Mouse (Mus musculus) testis, adult 2 months (tissue): Measurements from ENCODE around the gene Gm10354. TPM values are rescaled to one million over a fixed set of nuclear protein-coding genes. Genes with fewer than 3 reads are reported as not detected.
"Not testable (repeated sequence)": the region's sequence is repeated elsewhere in the genome, so short reads cannot be mapped to it uniquely, and the experiment has no call there.

Experiments used
- H3K27ac ChIP-seq: fragments of 200-500 bp; 2 replicates; pipeline ENCODE4 v1.5.1; 2012; ENCODE audit warnings: low read depth, low read length; ENCODE audit not compliant: control insufficient read depth, insufficient read depth
- H3K27me3 ChIP-seq: fragments of 200-500 bp; 2 replicates; pipeline ENCODE4 v1.6.1; 2012; ENCODE audit warnings: mild to moderate bottlenecking, low read length, moderate library complexity; ENCODE audit not compliant: control insufficient read depth, insufficient read depth
- H3K36me3 ChIP-seq: fragments of 200-500 bp; 2 replicates; pipeline ENCODE4 v1.6.1; 2012; ENCODE audit warnings: mild to moderate bottlenecking, low read length; ENCODE audit not compliant: control insufficient read depth, insufficient read depth
- H3K4me1 ChIP-seq: fragments of 200-500 bp; 2 replicates; pipeline ENCODE4 v1.6.1; 2012; ENCODE audit warnings: low read length; ENCODE audit not compliant: control insufficient read depth, insufficient read depth
- H3K4me3 ChIP-seq: fragments of 200-500 bp; 2 replicates; pipeline ENCODE4 v1.5.1; 2012; ENCODE audit warnings: low read depth, mild to moderate bottlenecking, low read length, moderate library complexity, mixed read lengths; ENCODE audit not compliant: control insufficient read depth
- POLR2A ChIP-seq: fragments of 200-500 bp; IDR thresholded peaks from 2 replicates; pipeline ENCODE4 v1.6.1; 2012; ENCODE audit warnings: low read depth, mild to moderate bottlenecking, inconsistent platforms, low read length, moderate library complexity; ENCODE audit not compliant: control insufficient read depth
- polyA plus RNA-seq: library from polyadenylated mRNA; depleted of rRNA; stranded (reverse); fragments of >200 nt; gene quantifications from 2 replicates; pipeline ENCODE4 v1.2.3, GENCODE M21; 2012; rRNA removed

The Gm10354 gene
- 8.7 and 13.0 TPM in 2 replicates for polyA plus RNA-seq

DNA sequence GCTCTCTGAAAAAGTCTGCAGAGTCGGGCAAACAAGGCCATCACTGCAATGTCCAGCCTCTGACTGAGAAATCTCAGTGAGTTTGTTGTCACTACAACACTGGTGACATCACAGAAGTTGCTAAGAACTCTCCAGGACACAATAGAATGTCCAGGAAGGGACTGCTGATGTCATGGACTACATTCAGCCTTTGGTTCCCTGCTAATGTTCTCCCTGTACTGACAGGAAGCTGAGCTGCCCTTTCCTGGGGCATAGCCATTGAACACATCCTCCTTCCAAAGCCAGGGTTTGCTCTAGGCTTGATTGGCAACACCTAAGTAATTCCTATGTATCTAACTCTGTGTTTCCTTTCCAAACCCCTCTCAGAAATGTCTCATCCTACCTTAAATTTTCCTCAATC is at the start of gene Gm10354:
Gm10354 (minus strand) TSS at position 101 of the 400 bp plus-strand sequence.
- not testable (repeated sequence) for H3K36me3 ChIP-seq, H3K27me3 ChIP-seq, H3K27ac ChIP-seq, H3K4me1 ChIP-seq
- H3K4me3 ChIP-seq = peak within 1 kb of the TSS; percentile 62; the same call in 1 of the 2 replicates
- TF ChIP-seq POLR2A = 0 out of 2 replicates have a peak, but pooled peaks have one; percentile 20

DNA sequence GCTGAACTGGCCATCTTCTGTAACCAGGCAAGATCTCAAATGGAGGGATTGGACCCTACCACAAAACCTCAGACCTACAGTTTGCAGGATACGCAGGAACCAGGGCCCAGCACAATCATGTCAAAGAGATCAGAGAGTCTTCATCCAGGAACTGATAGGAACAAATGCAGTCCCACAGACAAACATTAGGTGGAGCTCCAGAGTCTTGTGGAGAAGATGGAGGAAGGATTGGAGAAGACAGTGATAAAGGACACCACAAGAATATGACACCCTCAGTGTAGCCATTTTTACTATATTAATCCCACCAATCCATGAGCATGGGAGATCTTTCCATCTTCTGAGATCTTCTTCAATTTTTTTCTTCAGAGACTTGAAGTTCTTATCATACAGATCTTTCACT is 45.6 kb upstream of the Gm10354 start:
- not testable (repeated sequence) for H3K27me3 ChIP-seq, H3K27ac ChIP-seq, H3K36me3 ChIP-seq, H3K4me1 ChIP-seq, H3K4me3 ChIP-seq

DNA sequence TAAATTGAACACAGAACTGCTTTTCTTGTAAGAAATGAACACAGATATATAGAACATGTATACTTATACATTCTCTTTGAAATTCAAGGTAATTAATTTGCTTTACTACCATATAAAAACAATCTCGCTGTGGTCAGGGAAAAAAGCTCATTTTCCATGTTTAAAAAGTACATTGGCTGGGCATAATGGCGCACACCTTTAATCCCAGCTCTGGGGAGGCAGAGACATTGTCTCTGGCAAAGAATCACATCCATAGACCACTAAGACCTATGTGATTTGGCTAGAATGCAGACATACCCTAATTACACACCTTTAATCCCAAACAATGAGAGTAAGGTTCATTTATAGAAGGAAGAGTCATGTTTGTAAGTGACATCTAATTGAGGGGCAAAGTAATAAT is 41.3 kb upstream of the Gm10354 start:
- H3K4me3 ChIP-seq, H3K36me3 ChIP-seq, H3K27ac ChIP-seq, H3K4me1 ChIP-seq, H3K27me3 ChIP-seq: not testable (repeated sequence)

DNA sequence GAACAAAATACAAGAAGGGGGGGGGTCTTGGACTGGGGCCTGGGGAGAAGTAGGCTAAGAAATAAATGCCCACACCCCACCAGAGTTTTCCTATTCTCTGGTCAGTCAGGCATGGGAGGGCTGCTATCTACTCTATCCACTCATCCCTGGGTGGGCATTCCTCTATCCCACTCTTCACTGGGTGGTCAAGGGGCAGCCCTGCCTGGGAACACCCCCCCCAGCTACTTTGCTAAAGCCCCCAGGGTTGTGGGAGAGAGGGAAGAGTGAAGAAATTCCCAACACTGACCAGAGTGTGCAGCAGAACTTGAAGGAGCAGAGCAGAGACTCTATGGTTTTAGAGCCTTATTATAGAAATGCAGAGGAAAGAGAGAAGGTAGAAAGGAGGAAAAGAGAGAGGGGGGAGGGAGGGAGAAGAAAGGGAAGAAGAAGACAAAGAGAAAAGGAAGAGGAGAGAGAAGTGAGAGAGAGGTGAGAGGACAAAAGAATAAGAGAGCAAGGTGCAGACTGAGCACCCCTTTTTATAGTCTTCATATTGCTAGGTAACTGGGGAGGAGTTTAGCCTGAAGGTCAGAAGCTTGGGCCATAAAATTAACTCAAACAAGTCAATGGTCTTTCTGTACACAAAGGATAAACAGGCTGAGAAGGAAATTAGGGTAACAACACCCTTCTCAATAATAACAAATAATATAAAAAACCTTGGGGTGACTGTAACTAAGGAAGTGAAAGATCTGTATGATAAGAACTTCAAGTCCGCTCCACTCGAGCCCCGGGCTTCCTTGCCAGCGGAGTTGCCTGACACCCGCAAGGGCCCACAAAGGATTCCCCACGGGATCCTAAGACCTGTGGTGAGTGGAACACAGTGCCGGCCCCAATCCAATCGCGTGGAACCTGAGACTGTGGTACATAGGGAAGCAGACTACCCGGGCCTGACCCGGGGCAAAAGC is 32.2 kb upstream of the Gm10354 start:
- H3K4me1 ChIP-seq, H3K36me3 ChIP-seq, H3K27ac ChIP-seq, H3K4me3 ChIP-seq, H3K27me3 ChIP-seq: not testable (repeated sequence)

DNA sequence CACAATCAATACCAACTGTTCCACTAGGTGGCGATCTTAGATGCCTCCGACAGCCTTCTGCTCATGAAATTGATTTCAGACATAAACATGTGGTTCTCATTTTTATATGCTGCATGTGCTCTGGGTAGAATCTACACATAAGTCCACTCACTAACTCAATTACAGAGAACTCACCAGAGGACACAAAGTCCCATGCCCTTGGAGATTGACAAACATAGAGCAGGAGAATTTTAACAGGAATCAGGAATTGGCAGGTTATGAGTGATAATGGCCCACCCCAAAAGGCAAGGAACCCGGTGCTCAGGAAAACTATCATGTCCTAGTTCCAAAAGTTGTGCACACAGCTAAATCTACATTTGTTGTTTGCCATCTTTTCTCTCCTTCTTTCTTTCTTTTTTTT is 28.2 kb upstream of the Gm10354 start:
- not testable (repeated sequence) for H3K36me3 ChIP-seq, H3K4me1 ChIP-seq, H3K27ac ChIP-seq, H3K27me3 ChIP-seq, H3K4me3 ChIP-seq

DNA sequence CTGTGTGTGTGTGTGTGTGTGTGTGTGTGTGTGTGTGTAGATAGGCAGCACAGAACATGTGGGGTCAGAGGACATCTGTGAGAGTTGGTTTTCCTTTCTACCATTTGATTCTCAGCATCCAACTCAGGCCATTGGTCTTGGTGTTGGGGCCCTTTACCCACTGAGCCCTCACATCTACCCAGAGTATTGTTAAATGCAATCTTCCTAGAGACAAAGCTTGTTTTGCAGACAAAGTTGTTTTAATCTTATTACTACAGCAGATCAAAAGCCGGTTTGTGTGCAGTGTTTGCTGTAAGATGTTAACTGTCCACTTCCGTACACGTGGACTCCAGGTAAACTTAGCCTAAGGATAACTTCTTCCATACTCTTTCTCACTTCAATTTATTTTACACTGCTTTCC is 27.6 kb upstream of the Gm10354 start:
- not testable (repeated sequence) for H3K27me3 ChIP-seq

DNA sequence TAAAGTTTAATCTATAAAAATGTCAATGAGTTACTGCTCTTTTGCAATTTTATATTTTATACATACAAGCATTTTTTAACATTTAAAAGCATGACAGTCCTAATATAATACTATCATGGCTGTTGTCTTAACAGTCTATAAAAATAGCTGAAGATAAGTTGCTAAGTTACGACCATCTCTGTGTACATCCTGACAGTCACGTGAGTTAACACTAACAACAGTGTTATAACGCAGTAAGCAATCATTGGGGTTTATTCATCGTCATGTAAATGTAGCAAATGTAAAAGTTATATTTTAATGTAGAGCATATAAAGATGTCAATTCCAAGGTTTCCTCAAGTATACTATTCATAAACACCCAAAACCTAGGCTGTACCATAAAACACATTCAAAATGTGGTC is 26.8 kb upstream of the Gm10354 start:
- not testable (repeated sequence) for H3K4me3 ChIP-seq, H3K27ac ChIP-seq, H3K27me3 ChIP-seq, H3K4me1 ChIP-seq, H3K36me3 ChIP-seq

More for the DNA sequence above, 27.6 kb upstream of the Gm10354 start:
- H3K4me3 ChIP-seq, H3K27ac ChIP-seq, H3K4me1 ChIP-seq, H3K36me3 ChIP-seq: not testable (repeated sequence)

DNA sequence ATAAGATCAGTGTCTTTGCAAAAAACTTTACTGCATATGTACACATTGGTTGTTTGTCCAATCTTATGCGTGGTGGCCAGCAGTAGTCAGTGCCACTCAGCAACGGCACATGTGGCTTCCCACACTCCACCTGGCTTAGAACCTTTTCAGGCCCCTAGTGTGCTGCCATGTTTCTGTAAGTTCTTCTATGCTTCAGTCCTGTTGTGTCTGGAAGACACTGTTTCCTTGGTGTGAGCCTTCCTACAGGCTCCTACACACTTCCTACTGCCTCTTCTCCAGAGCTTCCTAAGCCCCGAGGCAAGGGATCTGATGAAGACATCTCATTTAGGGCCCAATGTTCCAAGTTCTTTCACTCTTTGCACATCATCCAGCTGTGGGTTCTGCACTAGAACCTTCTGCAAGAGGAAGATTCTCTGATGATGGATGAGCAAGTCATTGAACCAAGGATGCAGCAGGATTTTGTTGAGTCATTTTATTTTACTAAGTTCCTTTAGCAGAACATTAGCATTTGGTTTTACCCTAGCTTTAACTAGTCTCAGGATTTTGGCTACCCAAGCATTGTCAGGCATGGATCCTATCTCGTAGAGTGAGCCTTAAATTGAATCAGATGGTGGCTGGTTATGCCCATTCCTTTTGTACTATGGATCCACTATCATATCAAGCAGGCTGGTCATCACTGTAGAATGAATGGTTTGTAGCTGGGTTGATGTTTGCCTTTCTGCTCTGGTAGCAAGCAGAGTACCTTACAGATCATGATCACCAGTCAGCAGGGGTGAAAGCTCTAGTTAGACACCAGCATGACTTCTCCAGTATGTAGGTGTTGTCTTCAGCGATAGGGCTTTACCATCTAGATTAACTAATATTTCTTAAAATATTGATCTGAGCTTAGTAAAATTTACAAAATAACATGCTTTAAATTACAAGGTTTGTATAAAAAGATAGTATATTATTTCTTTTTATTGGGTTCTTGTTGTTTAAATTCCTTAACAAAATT is 26.1 kb upstream of the Gm10354 start:
- H3K27me3 ChIP-seq, H3K27ac ChIP-seq, H3K36me3 ChIP-seq, H3K4me1 ChIP-seq, H3K4me3 ChIP-seq: not testable (repeated sequence)

DNA sequence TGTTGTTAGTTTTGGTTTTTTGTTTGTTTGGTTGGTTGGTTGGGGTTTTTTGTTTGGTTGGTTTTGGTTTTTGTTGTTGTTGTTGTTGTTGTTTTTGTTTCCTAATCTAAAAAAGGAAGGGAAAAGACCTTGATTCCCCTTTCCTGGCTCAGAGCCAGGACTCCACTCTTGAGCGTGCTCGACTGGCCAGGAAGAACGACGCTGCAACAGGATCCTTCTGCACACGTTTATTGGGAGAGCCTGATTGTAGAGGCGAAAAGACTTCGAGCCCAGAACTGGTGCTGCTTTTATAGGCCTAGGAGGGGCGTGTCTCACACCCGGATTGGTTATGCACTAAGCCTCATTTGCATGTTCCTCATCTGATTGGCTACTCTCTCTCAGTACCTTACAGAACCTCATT is 19.3 kb upstream of the Gm10354 start:
- H3K27me3 ChIP-seq, H3K4me1 ChIP-seq, H3K36me3 ChIP-seq: not testable (repeated sequence)

DNA sequence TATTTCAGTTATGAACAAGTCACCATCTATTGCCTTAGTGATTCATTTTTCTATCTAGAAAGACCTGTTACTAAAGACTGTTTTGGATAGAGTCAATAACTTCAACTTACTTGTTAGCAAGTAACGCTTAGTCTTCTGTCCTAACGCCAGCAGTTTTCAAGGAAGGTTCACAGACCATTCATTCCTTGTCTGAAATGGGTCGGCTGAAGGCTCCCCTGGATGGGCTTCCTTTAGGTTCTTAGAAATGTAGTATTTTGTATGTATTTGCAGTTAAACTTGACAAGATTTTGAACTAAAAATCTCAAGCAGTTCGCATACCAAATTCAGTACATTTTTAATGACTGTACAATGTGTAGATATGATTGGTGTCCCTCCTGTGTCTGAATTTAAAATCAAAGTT is 18.8 kb upstream of the Gm10354 start:
- H3K4me3 ChIP-seq, H3K4me1 ChIP-seq: not testable (repeated sequence)

More for the DNA sequence above, 19.3 kb upstream of the Gm10354 start:
- not testable (repeated sequence) for H3K4me3 ChIP-seq, H3K27ac ChIP-seq

DNA sequence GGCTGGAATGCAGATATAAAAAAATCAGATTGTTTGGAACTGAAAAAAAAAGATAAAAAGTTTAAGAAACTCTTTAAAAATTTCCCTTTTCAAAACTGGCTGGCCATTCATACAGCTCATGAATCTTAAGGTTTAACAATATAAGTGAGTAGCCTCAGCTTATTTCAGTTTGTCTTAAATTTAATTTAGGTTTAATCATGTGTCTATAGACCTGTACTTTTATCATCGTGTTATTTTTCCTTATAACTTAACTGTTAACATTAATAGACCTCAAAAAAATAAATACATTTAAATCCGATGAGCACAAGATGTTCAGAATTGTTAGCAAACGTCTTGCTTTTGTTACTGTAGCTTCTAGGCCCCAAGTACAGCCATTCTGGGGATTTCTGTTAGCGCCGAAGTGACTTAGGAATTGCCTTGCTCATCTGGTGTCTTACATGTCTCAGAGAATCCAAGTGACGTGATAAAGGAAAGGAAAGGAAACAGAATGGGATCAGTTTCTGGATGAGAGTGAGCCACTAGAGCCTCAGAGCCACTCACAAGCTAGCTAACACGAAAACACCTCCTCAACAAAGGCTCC is 18.0 kb upstream of the Gm10354 start:
- H3K27ac ChIP-seq, H3K36me3 ChIP-seq, H3K4me1 ChIP-seq, H3K27me3 ChIP-seq, H3K4me3 ChIP-seq: not testable (repeated sequence)

More for the DNA sequence above, 18.8 kb upstream of the Gm10354 start:
- H3K36me3 ChIP-seq, H3K27ac ChIP-seq, H3K27me3 ChIP-seq: not testable (repeated sequence)
